Mouse (Mus musculus) gastrocnemius, postnatal 4 days (tissue): Measurements from ENCODE around the gene Trak1. TPM values are rescaled to one million over a fixed set of nuclear protein-coding genes. Genes with fewer than 3 reads are reported as not detected.

Experiments used
- DNase-seq, 2 experiments: peaks; one replicate each; pipeline ENCODE4 v3.0.0; 2021 to 2022; ENCODE audit warnings: low spot score in 2 of 2, mixed read lengths in 2 of 2
- total RNA-seq, 2 experiments: library from RNA; stranded (reverse); gene quantifications; 2 replicates each; pipeline ENCODE4 v1.2.3; 2021

The Trak1 gene
- total RNA-seq, 2 experiments from 2014 or later: 193 to 204 TPM

DNA sequence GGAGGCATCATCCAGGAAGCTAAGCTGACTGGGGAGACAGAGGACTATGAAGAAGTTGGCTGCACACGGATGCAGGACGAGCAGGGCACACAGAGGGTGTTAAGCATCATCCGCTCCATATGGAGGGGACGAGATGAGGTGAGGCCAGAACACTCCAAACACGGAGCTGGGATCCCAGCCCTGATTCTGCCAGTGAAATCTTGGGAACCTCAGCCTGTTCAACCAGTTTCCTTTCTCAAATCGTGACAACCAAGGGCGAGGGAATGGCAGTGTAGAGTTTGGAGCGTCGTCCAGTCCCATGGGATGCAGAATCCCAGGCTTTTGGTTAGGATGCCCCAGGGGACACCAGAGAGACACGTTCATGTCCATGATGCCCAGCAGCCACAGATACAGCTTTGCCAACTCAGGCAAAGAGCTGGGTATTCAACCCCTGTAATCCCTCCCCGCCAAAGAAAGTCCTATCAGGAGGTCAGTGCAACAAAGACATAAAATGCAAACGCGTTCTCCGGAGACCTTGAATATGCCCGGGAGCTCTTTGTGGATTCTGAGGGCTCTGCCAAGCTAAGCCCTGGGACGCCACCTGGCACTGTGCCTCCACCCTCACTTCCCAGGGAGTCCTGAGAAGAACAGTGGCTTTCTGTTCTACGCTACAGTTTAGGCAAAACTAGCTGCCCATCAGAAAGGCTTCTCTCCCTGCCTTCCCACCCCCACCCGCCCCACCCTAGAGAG lies 69.0 kb downstream of the Trak1 start:
- peak in 1 of 2 experiments; percentile 70 for DNase-seq

DNA sequence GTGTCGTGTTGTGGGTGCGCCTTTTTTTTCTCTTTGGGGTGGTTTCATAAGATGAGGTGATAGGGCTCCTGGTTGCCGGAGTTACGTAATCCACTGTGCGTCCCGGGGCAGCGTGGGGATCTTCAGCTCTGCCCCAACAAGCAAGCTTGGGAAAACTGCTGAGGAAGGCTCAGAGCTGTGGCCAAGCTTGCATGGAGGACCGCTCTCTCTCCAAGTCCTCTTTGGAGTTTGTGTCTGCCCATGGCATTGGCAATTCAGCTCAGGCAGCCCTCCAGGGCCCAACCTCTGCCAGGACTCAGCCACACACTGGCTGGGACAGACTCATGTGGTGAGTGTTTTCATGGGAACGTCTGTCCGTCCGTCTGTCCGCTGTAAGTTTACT lies 69.6 kb downstream of the Trak1 start:
- DNase-seq: peak in 1 of 2 experiments; percentile 45

- DNase-seq: no peak
Measured at GRCm38 (mm10) chr9:121369573-121369972, 72.3 kb downstream of the Trak1 start.

DNA sequence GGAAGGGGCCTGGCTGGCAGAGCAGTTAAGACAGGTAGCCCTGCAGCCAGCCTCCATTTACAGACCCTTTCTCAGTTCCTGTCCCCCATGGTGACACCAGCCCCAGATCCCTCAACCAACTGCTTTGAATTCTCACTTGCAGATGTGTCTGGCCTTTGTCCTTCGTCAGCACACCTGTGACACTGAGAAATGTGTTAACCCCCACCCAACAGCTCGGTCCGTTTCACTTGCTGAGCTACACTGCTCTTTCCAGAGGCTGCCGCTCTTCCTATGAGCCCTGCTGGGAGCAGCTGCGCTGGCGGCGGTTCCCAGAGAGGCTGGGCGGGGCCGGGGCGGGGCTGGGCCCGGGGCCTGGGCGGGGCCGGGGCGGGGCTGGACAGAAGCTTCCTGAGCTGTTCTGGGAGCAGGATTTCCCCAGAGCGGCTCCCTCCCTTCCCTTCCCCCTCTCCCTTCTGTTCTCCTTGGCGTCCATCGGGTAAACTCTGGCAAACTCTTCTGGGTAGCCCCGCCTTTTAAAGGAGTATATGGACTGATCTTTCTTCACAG lies 74.1 kb downstream of the Trak1 start:
- DNase-seq: peak; percentile 65 to 80

DNA sequence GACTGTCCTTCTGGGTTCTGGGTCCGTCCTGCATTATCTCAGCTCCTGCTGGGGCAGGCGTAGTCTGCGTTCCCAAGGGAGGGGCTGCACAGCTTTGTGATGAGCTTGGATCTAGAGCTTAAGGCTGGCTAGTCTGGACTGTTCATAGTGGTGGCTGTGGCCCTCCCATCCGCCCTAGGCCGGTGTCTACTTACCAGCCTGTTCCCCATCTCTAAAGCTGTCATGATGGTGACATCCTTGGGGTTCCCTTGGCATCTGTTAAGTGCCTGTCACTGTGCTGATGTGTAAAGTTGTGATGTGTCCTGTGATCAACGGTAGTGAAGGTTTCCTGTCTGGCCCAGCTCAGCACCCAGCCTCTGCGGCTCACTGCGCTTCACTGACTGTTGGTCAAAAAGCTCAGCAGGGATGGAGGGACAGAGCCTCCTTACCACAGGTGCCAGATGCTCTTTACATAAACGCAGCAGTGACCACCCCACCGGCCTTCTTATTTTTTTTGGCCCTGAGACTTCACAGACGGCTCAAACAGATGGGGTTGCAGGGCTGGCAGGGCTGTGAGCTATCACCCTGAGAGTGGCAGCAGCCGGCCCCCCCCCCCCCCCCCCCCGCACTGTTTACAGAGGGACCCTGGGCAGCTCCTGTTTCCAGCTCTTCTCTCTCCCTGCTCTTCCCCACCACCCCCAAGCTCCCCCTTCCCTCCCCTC lies 74.8 kb downstream of the Trak1 start:
- DNase-seq: no peak

DNA sequence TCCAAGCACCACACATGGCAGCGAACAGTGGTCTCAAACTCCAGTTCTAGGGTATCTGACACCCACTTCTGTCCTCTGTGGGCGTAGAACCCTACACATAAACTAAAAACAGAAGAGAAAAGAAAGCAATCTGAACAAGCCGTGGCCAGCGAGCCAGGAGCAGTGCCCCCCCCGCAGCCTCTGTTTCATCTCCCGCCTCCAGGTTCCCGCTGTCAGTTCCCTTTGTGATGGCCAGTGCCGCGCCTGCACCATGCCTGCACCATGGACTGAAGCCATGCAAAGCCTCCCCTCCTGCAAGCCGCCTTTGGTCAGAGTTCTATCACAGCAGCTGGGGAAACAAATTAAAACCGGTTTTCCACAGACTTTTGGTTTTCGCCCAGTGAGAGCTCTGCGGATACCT lies 75.8 kb downstream of the Trak1 start:
- no peak for DNase-seq

DNA sequence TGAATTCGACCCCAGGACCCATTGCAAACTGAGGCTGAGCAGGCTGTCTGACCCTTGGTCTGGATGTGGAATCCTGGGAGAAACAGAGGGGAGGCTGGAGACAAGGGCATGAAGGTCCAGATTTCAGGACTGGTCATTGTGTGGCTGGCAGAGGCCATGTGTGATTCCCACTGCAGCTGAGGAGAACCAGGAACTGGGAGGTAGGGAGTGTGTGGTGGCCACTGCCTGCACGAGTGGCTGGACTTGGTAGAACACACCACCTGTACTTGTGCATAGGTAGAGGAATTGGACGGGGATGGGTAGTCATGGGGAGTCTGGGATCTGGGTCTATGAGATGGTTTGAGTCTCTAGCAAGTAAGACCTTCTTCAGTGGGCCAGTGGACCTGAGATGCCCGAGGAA lies 76.2 kb downstream of the Trak1 start:
- no peak for DNase-seq

- peak in 1 of 2 experiments; percentile 62 for DNase-seq
Measured at GRCm38 (mm10) chr9:121374076-121374863, 77.0 kb downstream of the Trak1 start.

DNA sequence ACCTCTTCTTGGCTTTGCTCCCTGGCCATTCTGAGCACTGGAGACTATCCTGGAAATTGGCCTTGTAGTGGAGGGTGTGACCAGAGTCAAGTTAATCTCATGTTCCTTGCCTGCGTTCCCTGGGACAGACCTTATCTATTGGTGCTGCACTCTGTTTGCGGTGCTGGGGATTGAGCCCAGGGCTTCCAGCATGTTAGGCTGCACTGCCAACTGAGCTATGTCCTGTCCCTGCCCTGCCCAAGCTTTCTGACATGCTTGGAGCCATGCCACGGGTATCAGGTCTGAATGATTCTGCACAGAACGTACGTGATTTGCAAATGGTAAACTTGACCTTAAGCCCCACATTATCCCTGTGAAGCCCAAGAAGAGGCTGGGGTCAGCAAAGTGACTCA lies 77.6 kb downstream of the Trak1 start:
- DNase-seq: no peak

- no peak for DNase-seq
Measured at GRCm38 (mm10) chr9:121376094-121376493, 78.8 kb downstream of the Trak1 start.

DNA sequence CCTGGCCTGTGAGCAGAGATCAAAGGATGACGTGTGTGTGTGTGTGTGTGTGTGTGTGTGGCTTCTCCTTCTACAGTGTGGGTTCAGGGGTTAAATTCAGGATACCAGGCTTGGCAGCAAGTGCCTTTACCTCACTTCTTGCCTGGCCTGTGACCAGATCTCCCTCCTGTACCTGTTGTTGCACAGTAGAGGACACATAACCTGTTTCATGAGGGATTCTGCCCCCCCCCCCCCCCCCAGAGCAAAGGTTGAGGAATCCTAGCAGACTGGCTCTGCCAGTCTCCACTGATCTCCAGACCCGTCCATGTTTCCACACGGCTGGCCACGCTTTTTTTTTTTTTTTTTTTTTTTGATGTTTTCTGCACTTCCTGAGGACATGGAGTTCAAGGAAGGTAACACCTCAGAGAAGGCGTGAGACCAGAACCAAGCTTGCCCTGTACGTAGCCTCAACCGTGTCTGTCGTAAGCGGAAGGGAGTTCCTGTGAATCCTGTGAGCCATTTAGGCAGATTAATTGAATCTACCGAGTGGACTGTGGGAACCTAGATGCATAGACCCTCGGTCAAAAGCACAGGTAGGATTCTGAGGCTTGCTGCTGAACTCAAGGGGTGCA lies 83.1 kb downstream of the Trak1 start:
- no peak for DNase-seq

DNA sequence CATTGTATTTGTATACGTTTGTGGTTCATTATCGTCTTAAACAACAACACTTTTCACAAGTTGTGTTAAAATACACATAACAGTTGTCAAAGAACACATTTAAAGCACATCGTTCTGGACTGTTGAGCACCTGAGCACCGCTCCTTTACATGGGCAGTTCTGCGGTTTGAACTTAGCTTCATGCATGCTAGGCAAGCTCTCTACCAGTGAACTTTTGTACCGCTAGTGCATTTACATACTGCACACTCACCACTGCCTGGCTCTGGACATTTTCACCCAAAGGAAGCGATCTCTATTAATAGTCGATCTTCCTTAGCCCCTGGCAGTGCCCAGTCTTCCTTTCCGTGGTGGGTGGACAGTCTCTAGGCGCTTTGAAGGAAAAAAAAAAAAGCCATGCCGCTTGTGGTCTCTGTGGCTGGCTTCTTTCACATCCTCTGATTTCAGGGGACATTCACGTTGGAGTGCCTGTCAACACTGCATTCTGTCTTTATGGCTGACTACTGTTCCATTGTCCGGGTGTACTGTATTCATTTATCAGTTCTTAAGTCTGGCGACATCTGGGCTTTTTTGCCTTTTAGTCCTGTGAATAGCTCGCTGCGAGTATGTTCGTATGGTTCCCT lies 84.5 kb downstream of the Trak1 start:
- no peak for DNase-seq

- DNase-seq: no peak
Measured at GRCm38 (mm10) chr9:121382568-121382967, 85.3 kb downstream of the Trak1 start.

DNA sequence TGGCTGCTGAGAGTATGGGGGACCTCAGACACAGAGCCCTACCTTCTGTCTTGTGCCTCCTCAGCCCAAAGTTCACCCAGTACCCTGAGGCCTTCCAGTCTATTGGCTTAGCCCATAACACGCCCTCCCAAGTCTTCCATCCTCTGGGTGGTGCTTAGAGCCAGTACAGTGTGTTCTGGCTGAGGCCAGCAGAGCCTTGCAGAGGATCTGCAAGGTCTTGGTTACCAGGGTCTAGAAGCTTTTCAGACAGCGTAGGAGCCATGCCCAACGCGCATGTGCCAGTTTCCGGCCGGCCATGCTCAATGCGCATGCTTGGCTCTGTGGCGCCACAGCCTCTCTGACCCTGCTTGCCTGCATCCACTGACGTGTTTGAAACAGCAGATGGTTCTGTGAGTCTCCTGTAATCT lies 85.9 kb downstream of the Trak1 start:
- DNase-seq: no peak

DNA sequence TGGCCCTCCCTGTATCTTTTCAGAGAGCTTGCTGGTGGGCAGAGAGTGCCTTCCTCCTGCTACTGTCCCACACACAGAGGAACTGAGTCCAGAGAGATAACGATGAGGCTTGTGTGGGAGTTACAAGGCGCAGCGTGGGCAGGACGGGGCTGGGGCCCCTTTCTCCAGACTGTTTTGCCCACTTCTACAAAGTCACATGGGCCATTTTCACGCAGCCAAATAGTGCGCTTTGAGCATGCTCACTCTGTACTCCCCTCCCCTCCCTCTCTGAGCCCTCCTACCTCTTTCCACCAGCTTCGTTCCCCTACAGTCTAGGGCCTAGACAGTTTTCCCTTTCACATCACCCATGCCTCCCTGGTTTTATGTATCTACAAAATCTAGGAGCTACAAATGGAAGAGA lies 87.3 kb downstream of the Trak1 start:
- DNase-seq: no peak

GRCm38 (mm10) chr9:121385091-121385748 lies 87.9 kb downstream of the Trak1 start:
- DNase-seq: peak in 1 of 2 experiments; percentile 74

DNA sequence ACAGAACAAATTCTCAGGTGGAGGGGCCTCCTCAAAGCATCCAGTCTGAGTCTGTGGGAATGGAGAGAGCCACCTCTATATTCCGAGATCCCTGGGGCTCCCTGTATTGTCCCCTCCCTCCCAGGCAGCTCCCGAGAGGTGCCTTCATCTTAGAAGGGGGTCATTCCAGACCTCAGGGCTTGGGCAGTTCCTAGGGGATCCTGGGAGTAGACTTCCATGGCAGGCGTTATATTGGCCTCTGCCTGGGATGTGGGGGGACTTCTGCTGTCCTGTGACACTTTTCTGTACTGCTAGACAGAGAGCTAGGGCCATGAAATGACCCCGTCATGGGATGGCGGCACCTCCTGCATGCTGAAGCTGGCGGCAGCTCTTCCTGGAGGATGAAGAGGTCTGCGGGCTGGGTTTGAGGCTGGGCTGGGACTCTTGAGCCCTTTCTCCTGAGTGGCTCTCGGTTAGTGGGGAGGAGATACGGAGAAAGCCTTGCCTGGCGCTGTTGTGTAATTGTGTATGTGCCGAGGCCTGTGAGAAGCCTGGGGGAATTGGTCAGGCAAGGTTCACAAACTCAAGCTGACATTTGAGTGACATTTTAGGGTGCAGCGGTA lies 88.5 kb downstream of the Trak1 start:
- DNase-seq: no peak

DNA sequence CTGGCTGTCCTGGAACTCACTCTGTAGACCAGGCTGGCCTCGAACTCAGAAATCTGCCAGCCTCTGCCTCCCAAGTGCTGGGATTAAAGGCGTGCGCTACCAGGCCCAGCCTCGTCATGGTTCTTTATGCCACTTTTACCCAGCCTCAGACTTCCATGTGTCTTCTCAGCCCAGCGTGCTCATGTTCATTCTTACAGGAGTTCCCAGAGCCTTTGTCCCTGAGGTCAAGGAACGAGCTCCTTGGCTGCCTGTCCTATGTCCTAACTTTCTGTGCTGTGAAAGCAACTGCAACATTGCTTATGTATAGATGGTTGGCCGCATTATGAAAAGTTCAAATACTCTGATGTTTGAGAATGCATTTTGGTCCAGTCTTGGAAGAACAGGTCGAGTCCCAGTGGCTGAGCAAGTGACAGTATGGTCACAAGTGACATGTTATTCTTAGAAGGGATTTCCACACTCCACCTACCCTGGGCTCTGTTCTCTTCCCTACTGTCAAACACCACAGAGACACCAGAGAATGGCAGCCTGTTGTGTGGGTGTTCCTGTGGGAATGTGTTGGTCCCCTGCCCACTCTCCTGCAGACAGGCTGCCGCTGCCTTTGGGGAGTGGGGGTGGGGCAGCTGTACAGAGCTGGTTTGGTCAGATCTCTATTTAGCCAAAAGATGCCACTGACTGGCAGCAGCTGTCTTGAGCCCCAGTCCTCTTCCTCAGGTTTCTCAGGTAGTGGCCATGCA lies 90.4 kb downstream of the Trak1 start:
- no peak for DNase-seq

DNA sequence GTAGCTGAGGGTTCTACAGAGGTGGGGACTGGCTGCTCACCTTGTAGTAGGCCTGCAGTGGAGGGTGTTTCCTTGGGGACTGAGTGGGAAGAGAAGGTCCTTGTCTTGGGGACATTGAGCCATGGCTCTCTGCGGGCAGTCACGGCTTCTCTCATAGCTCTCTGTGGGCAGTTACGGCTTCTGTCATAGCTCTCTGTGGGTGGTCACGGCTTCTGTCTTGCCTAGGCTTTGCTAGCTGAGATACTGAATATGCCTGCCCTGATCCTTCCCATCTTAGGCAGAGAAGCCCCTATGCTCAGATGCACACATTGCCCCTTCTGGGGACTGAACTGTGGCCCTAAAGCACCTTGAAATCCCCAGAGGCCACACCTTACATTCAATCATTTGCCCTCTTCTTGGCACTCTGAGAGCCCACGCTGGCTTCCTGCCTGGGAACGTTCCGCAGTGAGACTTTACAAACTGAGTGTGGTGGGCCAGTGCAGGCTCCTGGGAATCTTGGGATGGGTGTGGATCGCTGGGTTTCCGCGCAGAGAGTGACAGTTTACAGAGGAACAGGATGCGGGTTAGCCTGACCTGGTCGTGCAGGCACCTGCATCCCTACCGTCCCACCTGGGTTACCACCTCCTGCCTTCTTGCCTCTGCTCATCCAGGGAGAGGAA lies 91.1 kb downstream of the Trak1 start:
- no peak for DNase-seq
